In the genomic region with DNA sequence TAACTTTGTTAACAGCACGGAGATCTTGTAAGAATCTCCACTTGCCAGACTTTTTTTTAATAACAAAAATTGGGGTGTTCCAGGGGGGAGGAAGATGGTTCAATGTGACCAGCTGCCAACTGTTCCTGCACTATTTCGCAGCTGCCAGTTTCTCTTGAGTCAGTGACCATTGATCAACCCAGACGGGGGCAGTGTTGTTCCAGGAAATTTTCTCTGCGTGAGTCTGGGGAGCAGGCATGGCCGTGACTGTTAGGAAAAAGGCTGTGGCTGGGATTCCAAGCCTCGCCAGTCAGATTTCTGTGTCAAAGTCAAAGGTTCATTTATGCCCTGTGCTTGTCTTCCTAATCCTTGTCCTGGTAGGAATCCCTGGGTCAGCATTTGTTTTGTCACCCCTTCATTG, we compare ENCODE assay signal across 8 mouse cellular contexts.
DNase-seq lines count a peak whose midpoint lies in the region; ATAC-seq and TF ChIP-seq lines count a peak whose summit lies in the region.

No protein-coding gene starts in this region.

- peaks cover 38% of the 10 kb centered on the region for H3K27me3 ChIP-seq in liver, embryonic 12.5 days (replicated peaks)
- H3K27me3 ChIP-seq in kidney, postnatal 0 days (ENCODE audit: insufficient read depth, low read length): no peaks in the 10 kb centered on the region
- peaks cover 13% of the 10 kb centered on the region; the same call in 1 of the 2 replicates for H3K27me3 ChIP-seq in liver, embryonic 13.5 days

- ATAC-seq in liver, embryonic 12.5 days: no peak
- ATAC-seq in kidney, postnatal 0 days (replicated peaks; ENCODE audit: low FRiP score, low read depth): no peak
- no peak for ATAC-seq in liver, embryonic 13.5 days (ENCODE audit: low read depth)

- no peak overlapping the region for H3K4me3 ChIP-seq in liver, embryonic 12.5 days
- no peak overlapping the region for H3K4me3 ChIP-seq in kidney, postnatal 0 days (replicated peaks; ENCODE audit: low read depth, low read length)
- H3K4me3 ChIP-seq in liver, embryonic 13.5 days (replicated peaks): no peak overlapping the region

- peak; percentile 80 for TF ChIP-seq CTCF in kidney, postnatal 0 days (IDR thresholded peaks at IDR 0.05; ENCODE audit: low read depth)

- no peak overlapping the region for H3K9ac ChIP-seq in liver, embryonic 12.5 days
- no peak overlapping the region for H3K9ac ChIP-seq in kidney, postnatal 0 days (ENCODE audit: low read depth, low read length)
- H3K9ac ChIP-seq in liver, embryonic 13.5 days: no peak overlapping the region

- 11% methylated on average over 6 of the region's 6 CpGs for WGBS in liver, embryonic 12.5 days (ENCODE audit: insufficient replicate concordance)
- WGBS in kidney, postnatal 0 days: 10% methylated on average over 6 of the region's 6 CpGs
- WGBS in liver, embryonic 13.5 days (ENCODE audit: insufficient replicate concordance): 16% methylated on average over 6 of the region's 6 CpGs

- 0 out of 2 replicates have a peak, but pooled peaks cover 9% of the 10 kb centered on the region for H3K9me3 ChIP-seq in liver, embryonic 12.5 days (replicated peaks)
- H3K9me3 ChIP-seq in kidney, postnatal 0 days (replicated peaks; ENCODE audit: low read length): no peaks in the 10 kb centered on the region
- H3K9me3 ChIP-seq in liver, embryonic 13.5 days (replicated peaks): no peaks in the 10 kb centered on the region

- intact Hi-C loops in gastrocnemius, postnatal 14 days (cut with DNase I; ENCODE audit: low total_unique reads): loop anchor here (2.0 to 5.0 kb wide), 2 partner anchors 57 to 133 kb away; no protein-coding TSS in a partner anchor

- peak; percentile 53 for DNase-seq in liver
- DNase-seq in cerebellum, postnatal 10 days: peak; percentile 92 to 94
- peak; percentile 78 for DNase-seq in gastrocnemius, postnatal 14 days
- peak; percentile 87 for DNase-seq in kidney, postnatal 0 days (ENCODE audit: low spot score)
- DNase-seq in liver, embryonic 13.5 days: peak; percentile 23
- DNase-seq in retina, postnatal 1 day: peak; percentile 85
- peak; percentile 71 for DNase-seq in thymus, postnatal 4 days

- H3K27ac ChIP-seq in liver, embryonic 12.5 days: no peak overlapping the region
- no peak overlapping the region for H3K27ac ChIP-seq in kidney, postnatal 0 days
- no peak overlapping the region for H3K27ac ChIP-seq in liver, embryonic 13.5 days

- no peaks in the 10 kb centered on the region for H3K36me3 ChIP-seq in liver, embryonic 12.5 days
- no peaks in the 10 kb centered on the region for H3K36me3 ChIP-seq in kidney, postnatal 0 days (ENCODE audit: insufficient read depth, low read length)
- H3K36me3 ChIP-seq in liver, embryonic 13.5 days: no peaks in the 10 kb centered on the region

- no peak overlapping the region for H3K4me2 ChIP-seq in liver, embryonic 12.5 days
- H3K4me2 ChIP-seq in kidney, postnatal 0 days (ENCODE audit: low read length): no peak overlapping the region
- no peak overlapping the region for H3K4me2 ChIP-seq in liver, embryonic 13.5 days

- no peaks in the 10 kb centered on the region for H3K4me1 ChIP-seq in liver, embryonic 12.5 days
- peaks cover 8% of the 10 kb centered on the region; the same call in 1 of the 2 replicates for H3K4me1 ChIP-seq in kidney, postnatal 0 days (replicated peaks; ENCODE audit: insufficient read depth, low read length)
- no peaks in the 10 kb centered on the region for H3K4me1 ChIP-seq in liver, embryonic 13.5 days (replicated peaks)

Comparison
In these comparisons a context has a peak if more than half of its experiments do, and no peak if none do; other contexts are left out.
1. DNase-seq: peak in every context shown above with its lines; median percentile 93 in cerebellum, postnatal 10 days; 87 in kidney, postnatal 0 days; 85 in retina, postnatal 1 day; 78 in gastrocnemius, postnatal 14 days; 71 in thymus, postnatal 4 days; 53 in liver; 23 in liver, embryonic 13.5 days.